Mouse (Mus musculus) monocyte, adult 5-6 weeks (primary cell): ENCODE data around the gene Pdpk1. TPM values are rescaled to one million over a fixed set of nuclear protein-coding genes. Genes with fewer than 3 reads are reported as not detected.
A peak's percentile ranks its signal among the peaks of the same experiment; 100 is the strongest.
"Not testable (repeated sequence)": the region's sequence is repeated elsewhere in the genome, so short reads cannot be mapped to it uniquely, and the experiment has no call there.

ENCODE experiments used
- ATAC-seq: fragments of 153-309, 156-312 bp; replicated peaks from 2 replicates; pipeline ENCODE4 v1.8.0; 2017; ENCODE audit warnings: mild to moderate bottlenecking; ENCODE audit not compliant: low TSS enrichment, insufficient number of reproducible peaks, severe bottlenecking, poor library complexity, low FRiP score
- total RNA-seq: library from RNA; stranded (forward); fragments of 200-1000, 200-491, 200-594 nt; gene quantifications from 3 replicates; pipeline ENCODE4 v1.2.3, GENCODE M21; 2017

The Pdpk1 gene
- total RNA-seq, 1 experiment from 2014 or later: 37.3 TPM

- ATAC-seq: not testable (repeated sequence)
Measured at GRCm38 (mm10) chr17:24132919-24133318, 17.8 kb downstream of the Pdpk1 start.

GRCm38 (mm10) chr17:24131570-24131969, 19.2 kb downstream of the Pdpk1 start:
- no peak; the same call in 1 of the 2 replicates for ATAC-seq

GRCm38 (mm10) chr17:24129246-24129645, 21.5 kb downstream of the Pdpk1 start:
- not testable (repeated sequence) for ATAC-seq

GRCm38 (mm10) chr17:24127592-24127991, 23.1 kb downstream of the Pdpk1 start:
- no peak for ATAC-seq

GRCm38 (mm10) chr17:24126801-24127200, 23.9 kb downstream of the Pdpk1 start:
- no peak for ATAC-seq

GRCm38 (mm10) chr17:24119446-24119845, 31.3 kb downstream of the Pdpk1 start:
- no peak for ATAC-seq

GRCm38 (mm10) chr17:24113031-24113430, 37.7 kb downstream of the Pdpk1 start:
- ATAC-seq: no peak

GRCm38 (mm10) chr17:24111256-24111655, 39.5 kb downstream of the Pdpk1 start:
- ATAC-seq: no peak

GRCm38 (mm10) chr17:24108896-24109295, 41.8 kb downstream of the Pdpk1 start:
- ATAC-seq: no peak

GRCm38 (mm10) chr17:24105111-24105510, 45.6 kb downstream of the Pdpk1 start:
- ATAC-seq: no peak

GRCm38 (mm10) chr17:24098354-24098753, 52.4 kb downstream of the Pdpk1 start:
- ATAC-seq: no peak

- no peak for ATAC-seq
Measured at GRCm38 (mm10) chr17:24090575-24090974, 60.1 kb downstream of the Pdpk1 start.

- ATAC-seq: not testable (repeated sequence)
Measured at GRCm38 (mm10) chr17:24086399-24086798, 64.3 kb downstream of the Pdpk1 start.

GRCm38 (mm10) chr17:24084593-24084992, 66.1 kb downstream of the Pdpk1 start:
- no peak for ATAC-seq

- ATAC-seq: no peak
Measured at GRCm38 (mm10) chr17:24077101-24077500, 73.6 kb downstream of the Pdpk1 start.

- peak; percentile 94 for ATAC-seq
Measured at GRCm38 (mm10) chr17:24072919-24073696, 77.6 kb downstream of the Pdpk1 start, which contains the start of gene Kctd5. Gene Kctd5 (minus strand): TSS chr17:24073485.

GRCm38 (mm10) chr17:24069531-24069930, 81.2 kb downstream of the Pdpk1 start:
- no peak for ATAC-seq

GRCm38 (mm10) chr17:24068271-24068670, 82.5 kb downstream of the Pdpk1 start:
- ATAC-seq: no peak

- no peak for ATAC-seq
Measured at GRCm38 (mm10) chr17:24062459-24063155, 88.1 kb downstream of the Pdpk1 start.

- no peak for ATAC-seq
Measured at GRCm38 (mm10) chr17:24057730-24058245, 92.9 kb downstream of the Pdpk1 start.
